ENCODE assay signal across 23 mouse cellular contexts in genomic region chr19:54076362-54077349, GRCm38 (mm10). TPM values are rescaled to one million over a fixed set of nuclear protein-coding genes. Genes with fewer than 3 reads are reported as not detected.
DNase-seq lines count a peak whose midpoint lies in the region; ATAC-seq and TF ChIP-seq lines count a peak whose summit lies in the region.
"Had no signal": no experiment of that assay in that cellular context is flagged by ENCODE, and none has a peak within 500 bp of the region (broad histone marks: within the 10 kb centered on the region; RNA-seq: fewer than 3 reads in every experiment).

No protein-coding gene starts in this region.

- H3K4me2 ChIP-seq in midbrain, embryonic 11.5 days: no peak overlapping the region
- H3K4me2 ChIP-seq in midbrain, postnatal 0 days (ENCODE audit: low read depth, low read length, poor library complexity, severe bottlenecking): no peak overlapping the region
- H3K4me2 ChIP-seq in CH12.LX (ENCODE audit: insufficient read depth, low read depth, poor library complexity, severe bottlenecking): peak overlapping the region; percentile 76
- H3K4me2 ChIP-seq in neural tube, embryonic 14.5 days (ENCODE audit: low read depth, low read length): no peak overlapping the region
- no peak overlapping the region for H3K4me2 ChIP-seq in intestine, embryonic 15.5 days (replicated peaks)
- H3K4me2 ChIP-seq: embryonic facial prominence, embryonic 13.5 days; forebrain, embryonic 12.5 days; heart, embryonic 13.5 days; hindbrain, embryonic 12.5 days had no signal

- DNase-seq in embryo, embryonic 11 days: peak; percentile 27
- DNase-seq in embryo, embryonic 9.5 days (ENCODE audit: extremely low spot score): no peak
- peak; percentile 81 for DNase-seq in midbrain, embryonic 11.5 days (ENCODE audit: low spot score, missing footprints)
- DNase-seq in midbrain, postnatal 0 days (ENCODE audit: low spot score): no peak
- no peak for DNase-seq in CH12.LX (ENCODE audit: extremely low read depth)
- DNase-seq: adrenal gland, postnatal 14 days; cerebellum, adult 18-20 months; cerebellum, adult 9-11 months; cerebellum, postnatal 36 days; gastrocnemius, adult 2 months; gastrocnemius, postnatal 36 days; heart, adult 11 months; heart, postnatal 4 days had no signal

- ATAC-seq in midbrain, embryonic 11.5 days (ENCODE audit: low FRiP score): no peak
- ATAC-seq in midbrain, postnatal 0 days (ENCODE audit: low FRiP score): no peak
- 0 out of 2 replicates have a peak, but pooled peaks have one; percentile 14 for ATAC-seq in neural tube, embryonic 14.5 days (ENCODE audit: low read depth)
- no peak for ATAC-seq in intestine, embryonic 15.5 days
- ATAC-seq: activated CD4-positive, CD25-positive, alpha-beta regulatory T cell, adult 4 months; hindbrain, embryonic 16.5 days; Patski had no signal

- WGBS in midbrain, embryonic 11.5 days: 36% methylated on average over 10 of the region's 10 CpGs
- 33% methylated on average over 10 of the region's 10 CpGs for WGBS in midbrain, postnatal 0 days
- WGBS in neural tube, embryonic 14.5 days: 10% methylated on average over 10 of the region's 10 CpGs
- WGBS in intestine, embryonic 15.5 days: 25% methylated on average over 10 of the region's 10 CpGs

- H3K79me2 ChIP-seq in CH12.LX (replicated peaks; ENCODE audit: control insufficient read depth, extremely low read depth, insufficient read depth, poor library complexity, severe bottlenecking): no peaks in the 10 kb centered on the region

- H3K27me3 ChIP-seq in midbrain, embryonic 11.5 days (ENCODE audit: control insufficient read depth, insufficient read depth, low read length): no peaks in the 10 kb centered on the region
- no peaks in the 10 kb centered on the region for H3K27me3 ChIP-seq in midbrain, postnatal 0 days (ENCODE audit: insufficient read depth, low read length)
- no peaks in the 10 kb centered on the region for H3K27me3 ChIP-seq in CH12.LX (replicated peaks)
- no peaks in the 10 kb centered on the region for H3K27me3 ChIP-seq in neural tube, embryonic 14.5 days (ENCODE audit: control insufficient read depth, insufficient read depth, low read length)
- no peaks in the 10 kb centered on the region for H3K27me3 ChIP-seq in intestine, embryonic 15.5 days (replicated peaks)
- H3K27me3 ChIP-seq: embryonic facial prominence, embryonic 13.5 days; heart, embryonic 13.5 days; hindbrain, embryonic 12.5 days had no signal

- H3K36me3 ChIP-seq in midbrain, embryonic 11.5 days (ENCODE audit: control insufficient read depth, insufficient read depth, low read length): no peaks in the 10 kb centered on the region
- no peaks in the 10 kb centered on the region for H3K36me3 ChIP-seq in midbrain, postnatal 0 days (ENCODE audit: insufficient read depth, low read length)
- no peaks in the 10 kb centered on the region for H3K36me3 ChIP-seq in CH12.LX (replicated peaks in 1 of 2; ENCODE audit: control insufficient read depth in 1 of 2, insufficient read depth in 1 of 2, low read length in 1 of 2)
- no peaks in the 10 kb centered on the region for H3K36me3 ChIP-seq in neural tube, embryonic 14.5 days (ENCODE audit: control insufficient read depth, insufficient read depth, low read length)
- H3K36me3 ChIP-seq in intestine, embryonic 15.5 days: no peaks in the 10 kb centered on the region
- H3K36me3 ChIP-seq: embryonic facial prominence, embryonic 13.5 days; forebrain, embryonic 12.5 days; heart, embryonic 13.5 days; hindbrain, embryonic 12.5 days had no signal

- H3K9ac ChIP-seq in midbrain, embryonic 11.5 days (ENCODE audit: low read length): no peak overlapping the region
- H3K9ac ChIP-seq in midbrain, postnatal 0 days (replicated peaks; ENCODE audit: low read length, poor library complexity, severe bottlenecking): no peak overlapping the region
- no peak overlapping the region for H3K9ac ChIP-seq in CH12.LX (ENCODE audit: insufficient read depth, low read depth)
- no peak overlapping the region for H3K9ac ChIP-seq in neural tube, embryonic 14.5 days (replicated peaks; ENCODE audit: low read depth, low read length)
- H3K9ac ChIP-seq in intestine, embryonic 15.5 days: no peak overlapping the region
- H3K9ac ChIP-seq: embryonic facial prominence, embryonic 13.5 days; forebrain, embryonic 12.5 days; heart, embryonic 13.5 days; hindbrain, embryonic 12.5 days had no signal

- no peak; the same call in 1 of the 2 replicates for TF ChIP-seq RAD21 in CH12.LX (IDR thresholded peaks at IDR 0.05; ENCODE audit: low read depth, low read length)

- TF ChIP-seq POLR2A in CH12.LX (IDR thresholded peaks at IDR 0.05; ENCODE audit: low read depth, low read length): no peak

- dilution Hi-C loops in CH12.LX (cut with MboI; ENCODE audit: extremely low pct_ligation_motif_present, extremely low pct_unique_long_range_greater_than_20kb, low sequenced_read_pairs): no loop called here

- H3K4me3 ChIP-seq in midbrain, embryonic 11.5 days (ENCODE audit: low read depth, low read length): no peak overlapping the region
- no peak overlapping the region for H3K4me3 ChIP-seq in midbrain, postnatal 0 days (ENCODE audit: low read depth, low read length)
- H3K4me3 ChIP-seq in CH12.LX (replicated peaks in 1 of 3; ENCODE audit: low read depth in 2 of 3, low read length in 2 of 3, poor library complexity in 1 of 3): no peak overlapping the region
- no peak overlapping the region for H3K4me3 ChIP-seq in neural tube, embryonic 14.5 days (ENCODE audit: low read depth, low read length)
- no peak overlapping the region for H3K4me3 ChIP-seq in intestine, embryonic 15.5 days (replicated peaks)
- H3K4me3 ChIP-seq: embryonic facial prominence, embryonic 13.5 days; forebrain, embryonic 12.5 days; gastrocnemius, adult 2 months; heart, embryonic 13.5 days; hindbrain, embryonic 12.5 days had no signal

- no peak for TF ChIP-seq CTCF in midbrain, postnatal 0 days (IDR thresholded peaks at IDR 0.05)
- no peak for TF ChIP-seq CTCF in CH12.LX (conservative IDR thresholded peaks at IDR 0.05 in 1 of 2, IDR thresholded peaks at IDR 0.05 in 1 of 2; ENCODE audit: low read depth in 2 of 2, low read length in 2 of 2)

- in situ Hi-C loops in CH12.LX (cut with MboI; ENCODE audit: low pct_ligation_motif_present, low pct_unique_long_range_greater_than_20kb, low sequenced_read_pairs): no loop called here

- H3K4me1 ChIP-seq in midbrain, embryonic 11.5 days (ENCODE audit: control insufficient read depth, insufficient read depth, low read length): 0 out of 2 replicates have a peak, but pooled peaks cover 2% of the 10 kb centered on the region
- no peaks in the 10 kb centered on the region for H3K4me1 ChIP-seq in midbrain, postnatal 0 days (ENCODE audit: insufficient read depth, low read length)
- peaks cover 6 to 40% of the 10 kb centered on the region in 2 experiments; a peak in 3 of 4 replicates for H3K4me1 ChIP-seq in CH12.LX (ENCODE audit: control insufficient read depth in 1 of 2, insufficient read depth in 2 of 2)
- H3K4me1 ChIP-seq in neural tube, embryonic 14.5 days (ENCODE audit: control insufficient read depth, insufficient read depth, low read length): no peaks in the 10 kb centered on the region
- no peaks in the 10 kb centered on the region for H3K4me1 ChIP-seq in intestine, embryonic 15.5 days (replicated peaks)

- H3K27ac ChIP-seq in midbrain, embryonic 11.5 days (ENCODE audit: low read depth, low read length): no peak overlapping the region
- no peak overlapping the region for H3K27ac ChIP-seq in midbrain, postnatal 0 days (ENCODE audit: low read depth, low read length)
- no peak overlapping the region for H3K27ac ChIP-seq in CH12.LX (ENCODE audit: insufficient read depth, low read depth)
- H3K27ac ChIP-seq in neural tube, embryonic 14.5 days (ENCODE audit: low read depth, low read length): no peak overlapping the region
- no peak overlapping the region for H3K27ac ChIP-seq in intestine, embryonic 15.5 days
- H3K27ac ChIP-seq: embryonic facial prominence, embryonic 13.5 days; forebrain, embryonic 12.5 days; gastrocnemius, adult 2 months; heart, embryonic 13.5 days; hindbrain, embryonic 12.5 days had no signal

- TF ChIP-seq EP300 in CH12.LX (IDR thresholded peaks at IDR 0.05; ENCODE audit: low read length): no peak

- no peaks in the 10 kb centered on the region for H3K9me3 ChIP-seq in midbrain, embryonic 11.5 days (ENCODE audit: control insufficient read depth, low read length)
- no peaks in the 10 kb centered on the region for H3K9me3 ChIP-seq in midbrain, postnatal 0 days (ENCODE audit: low read length)
- no peaks in the 10 kb centered on the region for H3K9me3 ChIP-seq in CH12.LX (replicated peaks; ENCODE audit: low read length)
- no peaks in the 10 kb centered on the region for H3K9me3 ChIP-seq in neural tube, embryonic 14.5 days (ENCODE audit: control insufficient read depth, low read length)
- H3K9me3 ChIP-seq in intestine, embryonic 15.5 days: no peaks in the 10 kb centered on the region
- H3K9me3 ChIP-seq: embryonic facial prominence, embryonic 13.5 days; forebrain, embryonic 12.5 days; heart, embryonic 13.5 days; hindbrain, embryonic 12.5 days had no signal

TF ChIP-seq in CH12.LX, 34 proteins besides CTCF, POLR2A, EP300 and RAD21 (continues in another document):
- TF ChIP-seq UBTF (IDR thresholded peaks at IDR 0.05; ENCODE audit: low read depth, low read length): no peak
- no peak for TF ChIP-seq ZNF384 (IDR thresholded peaks at IDR 0.05; ENCODE audit: low read depth, low read length)
- no peak for TF ChIP-seq POLR2AphosphoS2 (IDR thresholded peaks at IDR 0.05; ENCODE audit: low read depth, low read length)
- no peak for TF ChIP-seq USF2 (conservative IDR thresholded peaks at IDR 0.05; ENCODE audit: low read depth, low read length)
- no peak for TF ChIP-seq TCF12 (IDR thresholded peaks at IDR 0.05; ENCODE audit: low read depth, low read length)
- no peak for TF ChIP-seq MEF2A (IDR thresholded peaks at IDR 0.05; ENCODE audit: borderline replicate concordance, low read depth, low read length)
- TF ChIP-seq USF1 (IDR thresholded peaks at IDR 0.05; ENCODE audit: low read depth, low read length): no peak
- TF ChIP-seq KAT2A (IDR thresholded peaks at IDR 0.05; ENCODE audit: insufficient replicate concordance, low read length): no peak
- TF ChIP-seq CHD2 (IDR thresholded peaks at IDR 0.05; ENCODE audit: low read length): no peak
- TF ChIP-seq ETS1 (conservative IDR thresholded peaks at IDR 0.05; ENCODE audit: low read depth, low read length): no peak
- no peak for TF ChIP-seq HCFC1 (IDR thresholded peaks at IDR 0.05; ENCODE audit: low read depth, low read length)
- TF ChIP-seq ZMIZ1 (IDR thresholded peaks at IDR 0.05; ENCODE audit: low read depth, low read length): no peak

RNA-seq across cellular contexts. Expression of gene Adra2a, which starts 32.7 kb away (rescaled TPM):
- 1.3 and 1.4 TPM in 2 replicates for polyA plus RNA-seq in midbrain, embryonic 11.5 days (2014; fragmentation: Nextera tagmentation; extraction: Ambion mirVana)
- total RNA-seq in midbrain, postnatal 0 days (2014; rRNA removed): 25.1 and 30.5 TPM in 2 replicates
- polyA plus RNA-seq in midbrain, postnatal 0 days (2015; fragmentation: Nextera tagmentation; extraction: Ambion mirVana): 2.9 and 3.4 TPM in 2 replicates
- total RNA-seq in CH12.LX (2012; rRNA removed): 0.04 TPM in 2 replicates
- 0.05 TPM in 1 of 2 replicates, not detected in the other for total RNA-seq in CH12.LX (2014; rRNA removed)
- 0.07 TPM in 2 replicates for polyA plus RNA-seq in CH12.LX (2012; ENCODE audit: insufficient read length, low read depth)
- polyA plus RNA-seq in neural tube, embryonic 14.5 days (2014; fragmentation: Nextera tagmentation; extraction: Ambion mirVana): 6.3 and 6.4 TPM in 2 replicates
- polyA plus RNA-seq in intestine, embryonic 15.5 days (2015; fragmentation: Nextera tagmentation; extraction: Ambion mirVana): 1.4 TPM in 2 replicates
- polyA plus RNA-seq: activated CD4-positive, CD25-positive, alpha-beta regulatory T cell, adult 4 months; heart, embryonic 13.5 days; heart, postnatal 0 days had no signal

Comparison
In these comparisons a context has a peak if more than half of its experiments do, and no peak if none do; other contexts are left out.
1. DNase-seq: peak in embryo, embryonic 11 days (single experiment) and midbrain, embryonic 11.5 days (single experiment); none in embryo, embryonic 9.5 days (single experiment), midbrain, postnatal 0 days (single experiment) and CH12.LX (single experiment).